Mouse (Mus musculus) heart, embryonic 16.5 days (tissue): Measurements from ENCODE around the gene Dydc2. TPM values are rescaled to one million over a fixed set of nuclear protein-coding genes. Genes with fewer than 3 reads are reported as not detected.

ENCODE experiments used
- ATAC-seq: fragments of 200-750 bp; cut with Nextera tagmentation; replicated peaks from 2 replicates; pipeline ENCODE4 v1.8.0; 2017; ENCODE audit warnings: moderate number of reproducible peaks; ENCODE audit not compliant: insufficient read depth, low FRiP score; ENCODE audit errors: extremely low read depth
- H3K27ac ChIP-seq: fragments of 300-500 bp; sonication (generic); 2 replicates; pipeline ENCODE4 v1.5.1; 2014; ENCODE audit warnings: mild to moderate bottlenecking, low read length, control low read depth, moderate library complexity
- H3K27me3 ChIP-seq: fragments of 300-500 bp; sonication (generic); 2 replicates; pipeline ENCODE4 v1.6.1; 2014; ENCODE audit warnings: low read length, mixed read lengths; ENCODE audit not compliant: control insufficient read depth, insufficient read depth
- H3K36me3 ChIP-seq: fragments of 300-500 bp; sonication (generic); 2 replicates; pipeline ENCODE4 v1.6.1; 2014; ENCODE audit not compliant: control insufficient read depth, insufficient read depth
- H3K4me1 ChIP-seq: fragments of 300-500 bp; sonication (generic); 2 replicates; pipeline ENCODE4 v1.6.1; 2014; ENCODE audit warnings: low read length, mixed read lengths; ENCODE audit not compliant: control insufficient read depth, insufficient read depth
- H3K4me2 ChIP-seq: fragments of 300-500 bp; sonication (generic); 2 replicates; pipeline ENCODE4 v1.6.1; 2014; ENCODE audit warnings: low read depth, mild to moderate bottlenecking, control low read depth, low read length
- H3K4me3 ChIP-seq: fragments of 300-500 bp; sonication (generic); 2 replicates; pipeline ENCODE4 v1.5.1; 2014; ENCODE audit warnings: mild to moderate bottlenecking, control low read depth, low read length
- H3K9ac ChIP-seq: fragments of 300-500 bp; sonication (generic); 2 replicates; pipeline ENCODE4 v1.6.1; 2014; ENCODE audit warnings: low read length, control low read depth
- H3K9me3 ChIP-seq: fragments of 300-500 bp; sonication (generic); replicated peaks from 2 replicates; pipeline ENCODE4 v1.6.1; 2016; ENCODE audit warnings: low read length; ENCODE audit not compliant: control insufficient read depth
- WGBS: fragments of 180-500 bp; shearing (Covaris S2); extraction: QIAGEN DNeasy Blood & Tissue Kit; methylation state at CpG from one replicate; pipeline ENCODE4 v1.1.7; 2014; 5-methylcytosine and 5-hydroxymethylcytosine counted together
- polyA plus RNA-seq: library from polyadenylated mRNA; unstranded; fragments of >200 nt; fragmentation: Nextera tagmentation; extraction: Ambion mirVana; gene quantifications from 2 replicates; pipeline ENCODE4 v1.2.1, GENCODE M21; 2015

Dydc2 gene
- polyA plus RNA-seq, 1 experiment from 2014 or later: 0.17 TPM

DNA sequence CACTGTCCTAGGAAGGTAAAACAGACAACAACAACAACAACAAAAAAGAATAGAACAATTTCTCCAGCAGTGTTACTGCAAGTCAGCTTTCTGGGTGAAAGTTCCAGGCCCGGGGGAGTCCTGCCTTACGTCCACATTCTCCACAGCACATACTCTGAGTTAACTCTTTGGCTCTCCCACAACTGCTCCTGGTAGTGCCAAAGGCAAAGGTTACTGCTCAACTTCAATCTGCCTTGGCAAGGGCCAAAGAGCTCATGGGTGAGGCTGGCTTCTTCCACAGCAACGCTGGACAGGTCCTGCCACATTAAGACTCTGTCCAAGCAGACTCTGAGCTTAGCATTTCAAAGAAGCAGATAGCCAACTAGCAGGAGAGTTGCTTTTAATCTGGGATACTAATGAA, 57.1 kb downstream of the Dydc2 start:
- Histone ChIP-seq H3K4me1 (peaks cover 12% of the 10 kb centered on the region), H3K36me3 (no peaks in the 10 kb centered on the region), H3K9ac (no peak overlapping the region), H3K4me2 (no peak overlapping the region), H3K27me3 (no peaks in the 10 kb centered on the region), H3K9me3 (no peaks in the 10 kb centered on the region), H3K4me3 (no peak overlapping the region), H3K27ac (no peak overlapping the region)
- 67% methylated on average over 3 of the region's 3 CpGs for WGBS
- no peak for ATAC-seq

DNA sequence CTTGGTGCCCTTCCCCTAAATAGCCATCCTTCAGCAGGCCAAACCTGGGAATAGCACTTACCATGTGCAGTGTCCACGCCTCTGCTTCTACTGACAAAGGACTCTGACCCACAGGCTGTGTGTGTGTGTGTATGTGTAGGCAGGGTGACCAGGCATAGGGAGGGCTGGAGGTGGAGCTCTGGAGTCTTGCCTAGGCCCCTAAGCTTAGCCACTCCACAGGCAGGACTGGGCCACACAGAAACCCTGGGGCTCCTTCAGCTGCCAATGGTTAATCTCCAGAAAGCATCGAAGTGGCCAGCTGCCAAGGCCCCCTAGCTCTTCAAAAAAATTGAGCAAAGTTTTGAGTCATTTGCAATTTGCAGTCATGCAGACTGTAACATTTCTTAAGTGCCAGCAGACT, 60.9 kb downstream of the Dydc2 start:
- H3K9ac ChIP-seq: no peak overlapping the region
- H3K4me3 ChIP-seq: no peak overlapping the region
- H3K36me3 ChIP-seq: no peaks in the 10 kb centered on the region
- no peaks in the 10 kb centered on the region for H3K9me3 ChIP-seq
- no peak overlapping the region for H3K27ac ChIP-seq
- no peak overlapping the region for H3K4me2 ChIP-seq
- peaks cover 8% of the 10 kb centered on the region for H3K4me1 ChIP-seq
- H3K27me3 ChIP-seq: no peaks in the 10 kb centered on the region
- no peak for ATAC-seq
- 45% methylated on average over 2 of the region's 2 CpGs for WGBS

DNA sequence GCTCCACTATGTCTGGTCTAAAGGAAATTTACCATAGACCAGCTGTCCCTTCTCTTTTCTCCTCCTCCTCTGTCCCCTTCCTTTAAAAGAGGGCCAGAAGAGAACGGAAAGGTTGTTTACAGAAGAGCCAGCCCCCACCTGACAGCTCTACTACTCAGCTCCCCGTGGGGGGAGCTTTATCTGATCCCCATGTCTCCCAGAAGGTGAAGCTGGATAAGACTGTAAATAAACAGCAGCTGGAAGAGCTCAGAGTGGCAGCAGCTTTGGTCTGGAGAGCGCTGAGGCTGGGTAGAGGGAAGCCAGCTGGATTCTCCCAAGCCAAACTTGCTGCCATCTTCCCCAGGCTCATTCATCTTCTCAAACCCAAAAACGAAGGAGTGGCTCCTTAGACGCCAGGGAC, 61.4 kb downstream of the Dydc2 start:
- H3K9ac ChIP-seq: no peak overlapping the region

DNA sequence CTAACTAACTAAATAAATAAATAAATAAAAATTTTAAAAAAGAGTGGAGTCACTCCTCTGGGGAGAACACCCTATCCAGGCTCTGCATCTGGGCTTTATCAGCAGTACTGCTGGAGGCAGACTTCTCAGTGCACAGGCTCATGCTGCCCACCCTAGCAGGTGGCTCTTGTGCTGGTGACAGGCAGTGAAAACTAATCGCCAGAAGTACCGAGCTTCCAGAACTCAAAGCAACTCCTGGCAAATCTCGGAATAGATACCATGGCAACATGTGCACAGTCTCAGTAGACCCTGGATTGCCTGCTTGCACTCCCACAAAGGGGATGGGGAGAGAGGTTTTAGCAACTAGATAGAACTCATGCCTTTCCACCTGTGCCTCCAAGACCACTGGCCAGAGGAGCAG, 62.1 kb downstream of the Dydc2 start:
- Histone ChIP-seq H3K4me1 (peaks cover 6% of the 10 kb centered on the region), H3K4me2 (no peak overlapping the region), H3K9me3 (no peaks in the 10 kb centered on the region), H3K4me3 (no peak overlapping the region), H3K27me3 (no peaks in the 10 kb centered on the region), H3K9ac (no peak overlapping the region), H3K36me3 (no peaks in the 10 kb centered on the region), H3K27ac (no peak overlapping the region)
- ATAC-seq: no peak
- 44% methylated on average over 3 of the region's 3 CpGs for WGBS

More for the DNA sequence above, 61.4 kb downstream of the Dydc2 start:
- no peak overlapping the region for H3K27ac ChIP-seq
- H3K27me3 ChIP-seq: no peaks in the 10 kb centered on the region
- ATAC-seq: no peak
- no peaks in the 10 kb centered on the region for H3K9me3 ChIP-seq
- no peak overlapping the region for H3K4me3 ChIP-seq
- no peak overlapping the region for H3K4me2 ChIP-seq
- H3K36me3 ChIP-seq: no peaks in the 10 kb centered on the region
- H3K4me1 ChIP-seq: peaks cover 6% of the 10 kb centered on the region
- 32% methylated on average over 5 of the region's 5 CpGs for WGBS

DNA sequence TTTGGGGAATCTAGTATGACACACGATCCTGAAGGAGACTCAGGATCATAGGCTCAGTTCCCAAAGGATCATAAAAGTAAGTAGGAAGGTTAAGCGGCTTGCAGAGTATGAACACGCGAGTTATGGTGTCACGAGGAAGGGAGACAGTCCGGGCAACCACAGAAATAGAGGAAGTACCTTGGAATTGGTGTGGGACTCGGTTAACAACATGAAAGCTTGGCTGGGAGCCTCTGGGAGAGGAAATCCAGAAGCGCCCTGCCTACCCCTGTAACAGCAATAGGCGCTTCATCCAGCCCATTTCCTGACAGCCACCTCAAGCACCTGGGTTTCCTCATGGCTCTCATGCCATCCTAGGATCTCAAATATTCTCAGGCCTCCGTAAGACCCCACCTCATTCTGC, 62.7 kb downstream of the Dydc2 start:
- no peak overlapping the region for H3K27ac ChIP-seq
- H3K9ac ChIP-seq: no peak overlapping the region
- no peak overlapping the region for H3K4me3 ChIP-seq
- 85% methylated on average over 10 of the region's 10 CpGs for WGBS
- no peak for ATAC-seq
- no peak overlapping the region for H3K4me2 ChIP-seq
- H3K36me3 ChIP-seq: no peaks in the 10 kb centered on the region
- H3K4me1 ChIP-seq: peaks cover 6% of the 10 kb centered on the region
- H3K9me3 ChIP-seq: no peaks in the 10 kb centered on the region
- no peaks in the 10 kb centered on the region for H3K27me3 ChIP-seq

DNA sequence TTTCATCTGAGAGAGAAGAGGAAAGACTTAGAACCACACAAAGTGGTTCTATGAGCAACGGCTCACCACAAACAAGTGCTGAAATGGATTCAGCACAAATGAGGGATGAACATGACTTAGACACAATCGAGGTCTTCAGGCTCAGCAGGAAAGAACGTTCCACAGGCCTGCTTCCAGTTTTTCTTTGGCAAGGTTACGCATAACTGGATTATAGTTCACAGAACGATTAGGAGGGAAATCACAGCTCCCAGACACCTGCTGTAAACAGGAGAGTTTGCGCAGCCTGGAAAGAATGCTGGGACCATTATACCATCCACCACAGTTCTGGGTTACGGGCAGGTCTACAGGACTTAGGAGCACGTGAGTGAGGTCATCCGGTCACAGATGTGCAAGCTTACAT, 63.3 kb downstream of the Dydc2 start:
- H3K4me2 ChIP-seq: no peak overlapping the region

DNA sequence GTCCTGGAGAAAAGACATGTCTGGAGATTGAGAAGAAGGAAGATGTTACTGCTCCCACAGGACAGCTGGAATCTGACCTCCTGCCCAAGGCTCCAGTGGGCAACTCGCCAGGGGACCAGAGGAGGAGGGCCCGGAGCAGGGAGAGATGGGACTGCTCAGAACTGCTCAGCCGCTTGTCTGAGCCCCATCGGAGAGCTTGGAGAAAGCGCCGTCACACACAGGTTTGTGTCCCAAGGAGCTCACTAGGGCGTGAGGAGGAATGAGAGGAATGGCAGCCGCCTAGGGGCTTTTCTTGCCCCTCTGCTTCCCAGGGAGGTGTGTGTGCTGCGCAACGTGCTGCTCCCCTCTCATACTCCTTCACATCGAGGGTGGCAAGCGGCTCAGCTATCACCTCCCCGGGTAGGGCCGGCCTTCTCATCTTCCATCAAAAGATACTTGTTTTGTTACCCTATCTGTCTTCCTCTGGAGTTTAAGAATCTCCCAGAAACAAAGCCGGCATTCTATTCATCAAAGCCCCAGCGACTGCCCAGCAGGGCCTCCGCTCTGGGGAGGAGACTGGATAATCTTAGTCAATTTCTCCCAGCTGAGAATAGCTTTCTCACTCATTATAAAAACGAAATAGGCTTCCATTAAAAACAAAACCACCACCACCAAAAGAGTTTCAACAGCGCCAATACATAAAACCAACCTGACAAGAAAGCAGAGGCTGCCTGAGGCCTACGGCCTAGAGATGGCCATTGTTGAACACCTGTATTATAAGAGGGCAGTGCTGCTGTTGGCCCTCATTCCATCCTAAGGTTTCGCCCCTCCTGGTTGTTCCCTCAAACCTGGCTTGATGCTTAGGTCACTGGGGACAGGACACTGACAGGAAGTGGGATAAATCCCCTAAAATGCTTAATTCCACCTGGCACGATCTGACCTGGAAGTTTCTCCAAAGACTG, 64.5 kb downstream of the Dydc2 start:
- Histone ChIP-seq H3K27ac (no peak overlapping the region), H3K36me3 (no peaks in the 10 kb centered on the region), H3K27me3 (no peaks in the 10 kb centered on the region), H3K4me1 (peaks cover 6% of the 10 kb centered on the region), H3K9ac (peak overlapping the region; percentile 24; the same call in 1 of the 2 replicates), H3K4me2 (peak overlapping the region; percentile 41), H3K4me3 (no peak overlapping the region), H3K9me3 (no peaks in the 10 kb centered on the region)
- ATAC-seq: no peak
- WGBS: 36% methylated on average over 22 of the region's 22 CpGs

More for the DNA sequence above, 63.3 kb downstream of the Dydc2 start:
- H3K9me3 ChIP-seq: no peaks in the 10 kb centered on the region
- ATAC-seq: no peak
- no peaks in the 10 kb centered on the region for H3K27me3 ChIP-seq
- no peak overlapping the region for H3K4me3 ChIP-seq
- no peak overlapping the region for H3K9ac ChIP-seq
- 80% methylated on average over 9 of the region's 9 CpGs for WGBS
- no peaks in the 10 kb centered on the region for H3K36me3 ChIP-seq
- H3K27ac ChIP-seq: no peak overlapping the region
- peaks cover 6% of the 10 kb centered on the region for H3K4me1 ChIP-seq

DNA sequence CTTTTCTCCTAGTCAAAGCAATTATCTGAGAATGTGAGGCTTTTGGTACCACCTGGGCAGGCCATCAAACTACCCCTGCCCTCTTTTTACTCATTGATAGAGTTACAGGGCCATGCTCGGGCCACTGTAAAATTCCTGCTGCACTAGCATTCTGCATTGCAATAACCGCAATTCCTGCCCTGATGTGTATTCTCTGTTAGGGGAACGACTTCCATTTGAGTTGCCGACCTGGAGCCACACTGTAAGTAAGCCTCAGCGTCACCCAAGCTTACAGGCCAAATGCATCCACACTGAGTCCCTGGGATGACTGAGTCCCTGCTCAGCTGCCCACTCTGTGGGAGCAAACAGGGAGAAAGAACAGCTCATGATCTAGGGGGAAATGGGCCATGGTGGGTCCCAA, 67.4 kb downstream of the Dydc2 start:
- H3K36me3 ChIP-seq: peaks cover 3% of the 10 kb centered on the region; the same call in 1 of the 2 replicates
- 88% methylated on average over 5 of the region's 5 CpGs for WGBS
- H3K9ac ChIP-seq: no peak overlapping the region
- H3K4me2 ChIP-seq: no peak overlapping the region
- no peak overlapping the region for H3K4me3 ChIP-seq
- H3K27me3 ChIP-seq: no peaks in the 10 kb centered on the region
- no peak for ATAC-seq
- no peak overlapping the region for H3K27ac ChIP-seq
- peaks cover 6% of the 10 kb centered on the region for H3K4me1 ChIP-seq
- H3K9me3 ChIP-seq: no peaks in the 10 kb centered on the region

DNA sequence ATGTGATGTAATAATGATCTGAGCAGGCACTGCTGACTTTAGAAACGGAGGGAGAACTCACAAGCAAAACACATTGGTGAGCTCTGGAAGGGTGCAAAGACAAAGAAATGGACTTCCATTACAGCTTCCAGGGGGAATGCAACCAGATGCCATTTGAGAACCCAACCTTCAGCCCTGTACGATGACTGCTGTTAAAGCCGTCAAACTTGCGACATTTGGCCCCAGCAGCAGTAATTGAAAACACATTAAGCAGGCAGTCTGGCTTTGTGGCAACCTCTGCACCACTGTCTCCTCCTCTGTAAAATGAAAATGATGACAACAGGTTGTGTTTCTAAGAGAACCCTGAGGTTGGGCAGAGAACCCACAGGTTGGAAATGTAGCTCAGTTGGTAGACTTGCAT, 68.2 kb downstream of the Dydc2 start:
- Histone ChIP-seq H3K27me3 (no peaks in the 10 kb centered on the region), H3K9me3 (no peaks in the 10 kb centered on the region), H3K27ac (no peak overlapping the region), H3K4me1 (peaks cover 6% of the 10 kb centered on the region), H3K4me2 (no peak overlapping the region), H3K36me3 (peaks cover 3% of the 10 kb centered on the region; the same call in 1 of the 2 replicates), H3K9ac (no peak overlapping the region), H3K4me3 (no peak overlapping the region)
- WGBS: 70% methylated on average over 4 of the region's 4 CpGs
- ATAC-seq: no peak
